Mouse (Mus musculus): ENCODE measurements around the gene Tagln. TPM values are rescaled to one million over a fixed set of nuclear protein-coding genes. Genes with fewer than 3 reads are reported as not detected.
A peak's percentile ranks its signal among the peaks of the same experiment; 100 is the strongest.

Gene Tagln
- total RNA-seq, 2 experiments from 2014 or later, result 53.1 to 84.6 TPM

- DNase-seq, result peak; percentile 96
Measured at GRCm38 (mm10) chr9:45906355-45907077, 29.3 kb downstream of the Tagln start, which contains the start of the genes Pcsk7 and Rnf214. TSS of gene Pcsk7 (plus strand) at chr9:45906497. TSS of gene Rnf214 (minus strand) at chr9:45906911.

- peak; percentile 56 for DNase-seq
Measured at GRCm38 (mm10) chr9:45905811-45906237, 30.0 kb downstream of the Tagln start.

- DNase-seq, result no peak
Measured at GRCm38 (mm10) chr9:45905196-45905595, 30.7 kb downstream of the Tagln start.

GRCm38 (mm10) chr9:45893681-45894080, 42.2 kb downstream of the Tagln start:
- DNase-seq, result no peak

Small RNAs within 50 kb of the gene (microRNA-seq; reads per million reads assigned to microRNA genes)
- not detected for gene Mir7087

Other genes with a start within 250 kb of the Tagln start
- gene Cep164, start 107.4 kb downstream of the Tagln start, total RNA-seq (2021), result 10 to 100 TPM; 10.2 to 16.1 TPM
- 10 to 100 TPM; 28.8 to 30.4 TPM for gene Bace1, start 97.5 kb downstream of the Tagln start, total RNA-seq (2021)
- 10 to 100 TPM; 23.4 to 29.6 TPM for gene Pcsk7, start 29.6 kb downstream of the Tagln start, total RNA-seq (2021)
- gene Rnf214, start 29.1 kb downstream of the Tagln start, total RNA-seq (2021), result 10 to 100 TPM; 37.4 to 42.3 TPM
- 100 to 1,000 TPM; 160 to 179 TPM for gene Sidt2, start 19.2 kb upstream of the Tagln start, total RNA-seq (2021)
- 100 to 1,000 TPM; 118 to 119 TPM for gene Pafah1b2, start 76.6 kb upstream of the Tagln start, total RNA-seq (2021)
- 10 to 100 TPM; 50.2 to 55.1 TPM for gene Sik3, start 76.8 kb upstream of the Tagln start, total RNA-seq (2021)